Mouse (Mus musculus) Patski (cell line): ENCODE measurements at regions not wholly inside any gene's neighbourhood (a gene's known extent, or its start where the extent isn't known, plus 50 kb on each side); places are given as distances from the start of the nearest gene placed in this dataset.
"Not testable (repeated sequence)": the region's sequence is repeated elsewhere in the genome, so short reads cannot be mapped to it uniquely, and the experiment has no call there.

Source experiments
- ATAC-seq: fragments of 100-300 bp; one replicate; pipeline ENCODE4 v1.8.0; 2021
- CTCF ChIA-PET: fragments of 350-600 bp; sonication (Branson Sonifier 250); formaldehyde crosslinking; loops from one replicate; lab custom pipeline; 2022; ENCODE audit warnings: inconsistent platforms; lab: Charles Lee
- POLR2A ChIA-PET: fragments of 350-600 bp; sonication (Branson Sonifier 250); formaldehyde crosslinking; loops from one replicate; lab custom pipeline; 2022; ENCODE audit warnings: antibody characterized with exemption, inconsistent platforms; lab: Charles Lee
- DNase-seq: peaks from one replicate; pipeline ENCODE4 v3.0.0-alpha.2; 2011; ENCODE audit warnings: low read depth, low spot score
- H3K27me3 ChIP-seq: fragments of 371-371 bp; one replicate; pipeline ENCODE4 v1.5.1; 2021
- CTCF ChIP-seq: fragments of 100-300 bp; IDR thresholded peaks from one replicate; pipeline ENCODE4 v1.5.1; 2021
- in situ Hi-C: fragments of 300-500 bp; cut with MboI; formaldehyde crosslinking; loops from 3 replicates; pipeline ENCODE4 v1.11.1; 2018; ENCODE audit warnings: low pct_unique_long_range_greater_than_20kb, mixed read lengths

DNA sequence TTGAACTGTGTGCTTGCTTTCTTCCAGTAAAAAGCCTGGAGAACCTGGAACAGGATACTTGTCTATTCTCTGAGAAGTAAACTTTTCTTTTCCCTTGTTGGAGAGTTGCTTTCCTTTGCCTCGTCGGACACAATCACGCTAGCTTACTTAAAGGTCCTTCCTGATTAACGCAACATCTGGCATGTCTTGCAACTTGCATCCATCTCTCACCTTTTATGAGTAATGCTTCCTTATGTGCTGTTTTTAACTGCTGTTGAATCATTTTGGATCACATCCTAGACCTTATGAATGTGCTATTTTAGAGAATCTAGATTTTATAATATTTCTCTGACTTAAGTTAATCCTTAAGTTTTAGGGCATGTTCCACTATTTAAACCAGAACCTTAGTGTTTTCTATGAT, 188.4 kb upstream of the Pcsk5 start:
- ChIA-PET POLR2A (no interaction called here), CTCF (no interaction called here)
- in situ Hi-C loops, result no loop called here
- ATAC-seq (no peak), DNase-seq (no peak)
- no peaks in the 10 kb centered on the region for H3K27me3 ChIP-seq
- no peak for TF ChIP-seq CTCF

DNA sequence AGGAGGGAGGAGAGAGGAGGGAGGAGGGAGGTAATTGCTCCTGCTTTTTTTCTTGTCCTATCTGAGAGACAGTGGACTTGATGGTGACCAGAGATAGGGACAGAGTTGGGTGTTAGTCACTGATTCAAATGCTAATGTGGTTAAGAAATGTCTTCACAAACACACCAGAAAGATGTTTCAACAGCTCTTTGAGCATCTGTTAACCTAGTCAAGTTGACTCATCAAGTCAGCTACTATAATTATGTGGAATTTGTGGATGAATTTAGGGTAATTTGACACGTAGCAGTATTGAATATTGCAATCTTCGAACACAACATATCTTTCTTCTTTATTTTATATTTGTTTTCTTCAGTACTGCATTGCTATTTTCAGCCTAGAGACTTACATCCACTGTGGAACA, 182.9 kb upstream of the Pcsk5 start:
- ChIA-PET CTCF (no interaction called here), POLR2A (no interaction called here)
- in situ Hi-C loops, result no loop called here
- ATAC-seq, result no peak
- TF ChIP-seq CTCF, result no peak
- H3K27me3 ChIP-seq, result no peaks in the 10 kb centered on the region
- DNase-seq, result no peak

DNA sequence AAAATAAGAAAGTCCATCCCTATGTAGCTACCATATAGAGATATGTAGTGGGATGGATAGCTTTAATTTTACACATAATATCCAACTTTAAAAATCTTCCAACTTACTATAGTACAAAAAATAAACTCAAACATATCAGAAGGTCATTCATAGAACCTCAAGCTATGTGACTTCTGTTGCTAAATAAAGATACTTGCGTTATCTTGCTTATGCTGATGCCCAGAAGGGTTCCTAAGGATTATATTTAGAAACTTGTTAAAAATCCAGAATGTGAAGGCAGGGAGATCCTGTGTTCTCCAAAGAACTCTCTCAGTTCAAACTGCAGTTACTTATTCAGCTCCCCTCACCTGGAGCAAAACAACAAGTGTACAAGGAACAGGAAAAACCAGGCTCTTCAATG, 177.9 kb upstream of the Pcsk5 start:
- no peaks in the 10 kb centered on the region for H3K27me3 ChIP-seq
- TF ChIP-seq CTCF, result no peak
- ATAC-seq (no peak), DNase-seq (no peak)
- POLR2A ChIA-PET, result interaction anchor here (1.3 kb wide), 1 partner anchor 50 kb away, joined by 3 read pairs; no protein-coding TSS in a partner anchor
- in situ Hi-C loops, result no loop called here
- CTCF ChIA-PET, result interaction anchor here (1.1 to 1.3 kb wide), 2 partner anchors 13 to 89 kb away, joined by 3 to 5 read pairs; no protein-coding TSS in a partner anchor

DNA sequence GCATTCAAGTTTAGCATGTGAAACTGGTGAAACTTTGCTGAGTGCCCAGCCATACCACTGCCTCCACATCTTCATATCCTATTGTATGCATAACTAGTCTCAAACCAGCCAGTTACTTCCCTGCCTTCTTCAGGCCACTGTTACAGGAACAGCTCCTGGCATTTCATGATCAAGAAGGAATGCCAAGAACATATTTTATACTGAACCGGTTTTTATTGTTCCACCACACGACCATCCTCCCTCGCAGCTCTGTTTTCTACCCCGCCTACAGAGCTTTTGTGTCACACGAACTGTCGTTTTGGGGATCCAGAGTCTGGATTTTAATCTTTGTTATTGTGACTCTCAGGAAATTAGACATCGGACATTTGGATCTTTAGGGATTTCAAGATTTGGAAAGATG, 174.6 kb upstream of the Pcsk5 start:
- H3K27me3 ChIP-seq, result no peaks in the 10 kb centered on the region
- DNase-seq (no peak), ATAC-seq (no peak)
- CTCF ChIA-PET, result interaction anchor here (0.8 kb wide), 1 partner anchor 10 kb away, joined by 4 read pairs; no protein-coding TSS in a partner anchor
- POLR2A ChIA-PET, result no interaction called here
- TF ChIP-seq CTCF, result no peak
- in situ Hi-C loops, result no loop called here

DNA sequence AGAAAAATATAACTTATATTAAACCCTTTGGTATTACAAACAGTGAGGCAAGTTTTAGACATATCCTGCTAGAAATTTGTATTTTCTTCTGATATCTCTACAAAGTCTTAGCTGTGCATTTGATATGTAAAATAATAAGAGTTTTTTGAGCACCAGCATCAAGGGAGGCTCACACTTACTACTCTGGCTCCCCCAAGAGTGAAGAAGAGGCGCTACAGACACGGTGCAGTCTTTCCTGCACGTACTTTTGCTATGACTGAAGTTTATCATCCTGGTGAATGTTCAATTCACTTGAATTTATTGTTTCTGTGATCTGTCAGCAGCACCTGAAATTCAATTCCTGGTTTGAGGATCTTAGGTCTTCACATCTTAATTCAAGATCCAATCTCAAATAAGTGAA, 160.1 kb upstream of the Pcsk5 start:
- no peaks in the 10 kb centered on the region for H3K27me3 ChIP-seq
- no peak for ATAC-seq
- peak; percentile 51 for TF ChIP-seq CTCF
- POLR2A ChIA-PET, result no interaction called here
- CTCF ChIA-PET, result no interaction called here
- in situ Hi-C loops, result no loop called here
- DNase-seq, result no peak

DNA sequence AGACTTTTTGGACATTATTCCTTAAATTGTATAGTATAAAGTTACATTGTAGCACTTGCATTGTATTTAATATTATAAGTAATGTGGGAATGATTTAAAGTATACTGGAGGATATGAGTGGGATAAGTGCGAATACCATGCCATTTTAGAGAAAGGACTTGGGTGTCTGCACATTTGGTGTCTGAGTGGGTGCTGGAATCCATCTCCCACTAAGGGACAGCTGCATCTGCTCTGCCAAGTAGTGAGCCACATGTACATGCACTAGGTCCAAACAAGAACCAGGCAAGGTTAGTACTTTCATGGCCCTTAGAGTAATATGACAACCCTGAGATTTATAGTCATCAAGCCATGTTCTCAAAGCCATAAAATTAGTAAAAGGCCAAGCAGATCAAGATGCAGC, 146.0 kb upstream of the Pcsk5 start:
- ChIA-PET CTCF (interaction anchor here (1.2 to 1.6 kb wide), 2 partner anchors 11 to 14 kb away, joined by 3 read pairs; no protein-coding TSS in a partner anchor), POLR2A (no interaction called here)
- no peak for TF ChIP-seq CTCF
- H3K27me3 ChIP-seq, result no peaks in the 10 kb centered on the region
- no peak for DNase-seq
- in situ Hi-C loops, result no loop called here
- no peak for ATAC-seq

DNA sequence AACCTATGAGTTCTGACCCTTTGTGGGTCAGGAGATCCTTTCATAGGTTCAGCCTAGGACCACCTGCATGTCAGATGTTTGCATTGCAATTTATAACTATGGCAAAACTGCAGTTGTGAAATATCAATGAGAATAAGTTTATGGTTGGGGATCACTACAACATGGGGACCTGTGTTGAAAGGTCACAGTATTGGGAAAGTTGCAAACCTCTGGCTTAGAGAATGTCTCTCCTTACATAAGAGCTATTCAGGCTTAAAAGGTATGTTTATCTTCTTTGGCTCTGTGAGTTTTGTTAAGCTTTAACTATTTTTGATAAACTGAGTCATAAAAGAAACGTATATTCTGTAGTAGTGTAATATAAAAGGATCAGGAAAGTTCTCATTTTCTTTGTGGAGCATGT, 128.1 kb upstream of the Pcsk5 start:
- ChIA-PET POLR2A (interaction anchor here (1.2 kb wide), 1 partner anchor 50 kb away, joined by 3 read pairs; no protein-coding TSS in a partner anchor), CTCF (interaction anchor here (1.2 kb wide), 1 partner anchor 10 kb away, joined by 3 read pairs; no protein-coding TSS in a partner anchor)
- DNase-seq (no peak), ATAC-seq (no peak)
- in situ Hi-C loops, result no loop called here
- no peaks in the 10 kb centered on the region for H3K27me3 ChIP-seq
- TF ChIP-seq CTCF, result no peak

DNA sequence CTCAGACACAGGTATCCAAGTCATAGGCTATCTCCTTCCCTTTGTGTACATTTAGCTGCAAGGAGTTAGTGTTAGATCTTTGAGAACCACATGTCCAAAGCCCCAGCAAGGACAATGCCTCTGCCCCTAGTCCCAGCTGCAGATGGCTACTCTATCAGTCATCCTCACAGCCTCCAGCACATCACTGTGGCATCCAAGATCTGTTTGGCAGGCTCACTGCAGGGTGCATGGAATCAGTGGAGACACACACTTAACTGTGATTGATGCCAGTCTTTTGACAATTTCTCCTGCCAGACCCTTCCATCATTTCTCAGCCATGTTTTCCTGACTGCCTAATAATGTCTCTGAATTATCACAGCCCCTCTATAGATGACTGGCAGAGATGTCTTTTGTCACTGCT, 121.0 kb upstream of the Pcsk5 start:
- DNase-seq (no peak), ATAC-seq (no peak)
- in situ Hi-C loops, result no loop called here
- H3K27me3 ChIP-seq, result no peaks in the 10 kb centered on the region
- CTCF ChIA-PET, result no interaction called here
- POLR2A ChIA-PET, result no interaction called here
- no peak for TF ChIP-seq CTCF

DNA sequence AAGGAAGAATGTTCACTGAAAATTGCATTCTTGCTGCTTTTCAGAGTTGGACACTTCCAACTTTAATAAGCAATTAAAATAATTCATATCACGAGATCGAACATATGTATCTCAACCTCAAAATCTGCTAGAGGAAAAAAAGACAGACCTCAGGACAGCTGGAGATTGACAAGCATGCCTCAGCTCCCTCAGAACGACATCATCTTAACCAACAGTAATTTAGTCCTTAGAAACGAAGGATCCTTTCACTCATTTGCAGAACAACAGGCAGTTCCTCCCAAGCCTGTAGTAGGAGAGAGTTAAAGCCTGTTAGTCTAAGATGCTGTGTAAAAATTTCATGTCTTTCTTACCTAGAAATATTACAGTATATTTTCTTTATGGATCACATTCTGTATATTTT, 95.2 kb upstream of the Pcsk5 start:
- CTCF ChIA-PET, result no interaction called here
- in situ Hi-C loops, result no loop called here
- DNase-seq, result no peak
- TF ChIP-seq CTCF, result no peak
- no peaks in the 10 kb centered on the region for H3K27me3 ChIP-seq
- ATAC-seq, result no peak
- POLR2A ChIA-PET, result no interaction called here

DNA sequence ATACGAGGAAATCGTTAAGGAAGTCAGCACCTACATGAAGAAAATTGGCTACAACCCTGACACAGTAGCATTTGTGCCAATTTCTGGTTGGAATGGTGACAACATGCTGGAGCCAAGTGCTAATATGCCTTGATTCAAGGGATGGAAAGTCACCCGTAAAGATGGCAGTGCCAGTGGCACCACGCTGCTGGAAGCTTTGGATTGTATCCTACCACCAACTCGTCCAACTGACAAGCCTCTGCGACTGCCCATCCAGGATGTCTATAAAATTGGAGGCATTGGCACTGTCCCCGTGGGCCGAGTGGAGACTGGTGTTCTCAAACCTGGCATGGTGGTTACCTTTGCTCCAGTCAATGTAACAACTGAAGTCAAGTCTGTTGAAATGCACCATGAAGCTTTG, 89.7 kb upstream of the Pcsk5 start:
- CTCF ChIA-PET, in situ Hi-C loops, H3K27me3 ChIP-seq, POLR2A ChIA-PET, DNase-seq, ATAC-seq: not testable (repeated sequence)

DNA sequence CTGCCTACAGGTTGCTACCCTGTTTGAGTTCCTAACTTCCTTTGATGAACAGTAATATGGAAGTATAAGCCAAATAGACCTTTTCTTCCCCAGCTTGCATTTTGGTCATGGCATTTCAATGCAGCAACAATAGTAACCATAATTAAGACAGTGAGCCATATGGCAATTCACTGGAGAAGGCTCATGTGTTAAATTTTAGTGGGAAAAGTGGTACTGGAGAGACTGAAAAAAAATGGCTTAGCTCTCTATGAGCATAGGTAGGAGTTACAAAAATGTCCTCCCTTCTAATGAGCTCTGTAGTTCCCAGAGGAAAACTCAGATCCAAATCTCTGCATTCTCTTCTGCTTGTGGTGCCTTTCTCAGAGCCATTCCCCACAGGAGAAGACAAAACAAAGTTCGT, 70.1 kb upstream of the Pcsk5 start:
- in situ Hi-C loops, result no loop called here
- TF ChIP-seq CTCF, result no peak
- CTCF ChIA-PET, result interaction anchor here (1.0 to 2.9 kb wide), 2 partner anchors 10 to 271 kb away, joined by 3 to 6 read pairs; no protein-coding TSS in a partner anchor
- H3K27me3 ChIP-seq, result no peaks in the 10 kb centered on the region
- POLR2A ChIA-PET, result no interaction called here
- DNase-seq, result no peak
- ATAC-seq, result no peak

DNA sequence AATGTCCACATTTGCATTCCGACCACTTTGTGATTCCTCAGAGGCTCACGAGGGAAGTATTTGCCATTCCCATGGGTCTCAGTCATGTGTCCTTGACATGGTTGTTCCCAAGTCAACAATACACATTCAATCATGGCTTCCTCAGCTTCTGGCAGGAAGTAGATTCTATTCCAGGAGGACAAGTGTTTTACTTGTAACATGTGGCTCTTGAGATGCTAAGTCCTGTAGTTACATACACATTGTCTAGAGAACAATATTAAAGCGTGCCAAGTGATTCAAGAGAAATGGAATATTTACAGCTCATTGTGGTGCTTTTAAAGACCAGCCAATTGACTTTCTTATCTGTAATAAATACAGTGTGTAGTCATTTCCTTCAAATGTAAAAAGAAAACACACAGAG, 66.7 kb upstream of the Pcsk5 start:
- H3K27me3 ChIP-seq, result no peaks in the 10 kb centered on the region
- no peak for TF ChIP-seq CTCF
- CTCF ChIA-PET, result interaction anchor here (1.1 to 2.2 kb wide), 2 partner anchors 11 to 13 kb away, joined by 3 to 7 read pairs; no protein-coding TSS in a partner anchor
- DNase-seq (no peak), ATAC-seq (no peak)
- in situ Hi-C loops, result no loop called here
- POLR2A ChIA-PET, result no interaction called here
